Mouse (Mus musculus): ENCODE results near the gene Cdc26. TPM values are rescaled to one million over a fixed set of nuclear protein-coding genes. Genes with fewer than 3 reads are reported as not detected.

The Cdc26 gene
- polyA plus RNA-seq, 1 experiment: 54.3 TPM

DNA sequence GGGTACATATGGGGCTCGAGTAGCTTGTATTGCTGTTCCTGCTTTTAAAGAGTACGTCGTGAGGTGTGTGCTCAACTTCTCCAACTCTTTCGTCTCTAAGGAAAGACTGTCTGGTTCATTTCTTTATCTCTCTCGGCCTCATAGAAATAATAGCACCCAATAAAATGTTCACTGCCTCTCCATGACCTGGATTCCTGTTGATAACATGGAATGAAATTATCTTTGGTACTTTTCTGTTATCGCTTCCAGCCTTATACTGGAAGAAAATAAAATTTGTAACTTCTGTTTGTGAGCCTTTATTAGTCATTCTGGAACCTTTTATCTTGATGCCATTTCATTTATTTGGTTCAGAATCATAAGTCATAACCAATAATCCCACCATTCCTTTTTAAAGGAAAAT lies 25.2 kb downstream of the Cdc26 start:
- Histone ChIP-seq H3K4me1 (replicated peaks; ENCODE audit: control insufficient read depth, insufficient read depth, low read length) (no peaks in the 10 kb centered on the region), H3K36me3 (ENCODE audit: control insufficient read depth, insufficient read depth, low read length) (no peaks in the 10 kb centered on the region), H3K4me3 (ENCODE audit: control insufficient read depth, insufficient read depth, low read length) (no peak overlapping the region), H3K27ac (ENCODE audit: control insufficient read depth, insufficient read depth, low read length) (no peak overlapping the region), H3K27me3 (ENCODE audit: control insufficient read depth, insufficient read depth, low read length) (no peaks in the 10 kb centered on the region)
- DNase-seq: no peak
- 94% methylated on average over 6 of the region's 6 CpGs for WGBS
- no peak for TF ChIP-seq POLR2A (IDR thresholded peaks at IDR 0.05; ENCODE audit: control insufficient read depth, extremely low read depth, insufficient read depth, low read length, poor library complexity)
- TF ChIP-seq CTCF (IDR thresholded peaks at IDR 0.05; ENCODE audit: borderline replicate concordance, control insufficient read depth, extremely low read depth, insufficient read depth, low read length, poor library complexity): no peak

DNA sequence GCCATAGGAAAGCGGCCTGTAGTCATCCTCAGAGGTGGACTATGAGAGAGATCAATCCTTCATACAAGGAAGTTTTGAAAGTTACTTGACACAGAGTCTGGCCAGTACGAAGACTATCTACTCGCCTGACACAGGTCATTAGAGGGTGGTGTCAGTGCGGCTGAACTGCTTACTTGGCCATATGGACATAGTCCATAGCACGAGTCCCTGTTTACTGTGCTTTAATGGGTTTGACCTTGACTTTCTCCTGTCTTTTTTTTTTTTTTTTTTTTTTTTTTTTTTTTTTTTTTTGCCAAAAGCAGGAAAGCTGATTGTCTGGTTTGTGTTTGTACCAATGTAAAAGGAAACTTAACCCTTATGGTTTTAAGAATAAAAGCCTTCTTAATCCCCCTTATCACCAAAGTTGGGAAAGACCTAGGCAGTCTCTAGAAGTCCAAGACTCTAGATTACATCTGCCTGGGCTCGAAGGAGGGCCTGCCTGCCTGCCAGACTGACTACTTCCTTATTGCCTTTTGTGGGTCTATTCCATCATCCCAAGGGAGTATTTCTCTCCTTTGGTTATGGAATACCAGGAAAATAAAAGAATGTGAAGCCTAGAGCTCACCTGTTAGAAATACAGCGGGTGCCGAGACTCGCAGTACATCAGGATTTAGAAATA lies 28.6 kb downstream of the Cdc26 start:
- no peak overlapping the region for H3K4me3 ChIP-seq (ENCODE audit: control insufficient read depth, insufficient read depth, low read length)
- H3K27me3 ChIP-seq (ENCODE audit: control insufficient read depth, insufficient read depth, low read length): no peaks in the 10 kb centered on the region
- H3K36me3 ChIP-seq (ENCODE audit: control insufficient read depth, insufficient read depth, low read length): no peaks in the 10 kb centered on the region
- H3K4me1 ChIP-seq (replicated peaks; ENCODE audit: control insufficient read depth, insufficient read depth, low read length): no peaks in the 10 kb centered on the region
- WGBS: 94% methylated on average over 9 of the region's 9 CpGs
- no peak overlapping the region for H3K27ac ChIP-seq (ENCODE audit: control insufficient read depth, insufficient read depth, low read length)
- no peak for DNase-seq
- no peak for TF ChIP-seq POLR2A (IDR thresholded peaks at IDR 0.05; ENCODE audit: control insufficient read depth, extremely low read depth, insufficient read depth, low read length, poor library complexity)
- no peak for TF ChIP-seq CTCF (IDR thresholded peaks at IDR 0.05; ENCODE audit: borderline replicate concordance, control insufficient read depth, extremely low read depth, insufficient read depth, low read length, poor library complexity)

DNA sequence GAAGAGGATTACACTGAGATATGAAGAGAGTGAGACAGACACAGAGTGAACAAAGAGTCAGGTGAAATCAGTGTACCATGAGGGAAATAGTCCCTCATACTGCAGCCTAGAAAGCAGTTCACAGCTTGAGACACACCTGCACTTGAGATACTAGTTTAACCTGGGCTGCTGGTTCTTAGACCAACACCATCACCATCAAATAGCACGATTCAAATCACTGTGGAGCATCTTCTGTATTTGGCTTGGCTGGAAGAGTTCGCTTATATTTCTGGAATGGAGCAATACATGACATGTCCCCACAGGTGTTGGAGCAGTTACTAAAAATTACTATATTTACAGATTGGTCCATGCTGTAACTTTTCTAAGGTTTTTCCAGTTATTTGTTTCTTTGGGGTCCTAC lies 32.3 kb downstream of the Cdc26 start:
- no peak for TF ChIP-seq POLR2A (IDR thresholded peaks at IDR 0.05; ENCODE audit: control insufficient read depth, extremely low read depth, insufficient read depth, low read length, poor library complexity)
- no peak for TF ChIP-seq CTCF (IDR thresholded peaks at IDR 0.05; ENCODE audit: borderline replicate concordance, control insufficient read depth, extremely low read depth, insufficient read depth, low read length, poor library complexity)
- DNase-seq: no peak
- no peaks in the 10 kb centered on the region for H3K4me1 ChIP-seq (replicated peaks; ENCODE audit: control insufficient read depth, insufficient read depth, low read length)
- no peak overlapping the region for H3K4me3 ChIP-seq (ENCODE audit: control insufficient read depth, insufficient read depth, low read length)
- H3K36me3 ChIP-seq (ENCODE audit: control insufficient read depth, insufficient read depth, low read length): no peaks in the 10 kb centered on the region
- no peak overlapping the region for H3K27ac ChIP-seq (ENCODE audit: control insufficient read depth, insufficient read depth, low read length)
- no peaks in the 10 kb centered on the region for H3K27me3 ChIP-seq (ENCODE audit: control insufficient read depth, insufficient read depth, low read length)
- WGBS: 95% methylated on average over 2 of the region's 2 CpGs

DNA sequence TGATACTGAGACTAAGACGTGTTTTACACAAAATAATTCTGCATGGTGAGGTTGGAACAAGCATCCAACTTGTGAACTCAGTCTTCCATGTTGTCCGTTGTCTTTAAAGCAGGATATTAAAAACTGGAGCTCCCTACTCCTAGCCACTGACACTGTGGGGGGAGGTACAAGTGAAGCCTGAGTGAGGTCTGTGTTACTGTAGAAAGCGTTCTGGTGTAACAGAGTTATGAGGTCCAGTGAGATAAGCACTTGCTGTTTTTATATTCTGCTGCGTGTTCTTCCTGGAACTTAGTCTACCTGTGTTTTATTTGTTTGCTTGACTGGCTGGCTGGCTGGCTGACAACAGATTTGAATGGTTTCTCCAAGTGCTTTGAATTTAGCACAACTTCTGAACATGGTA lies 34.1 kb downstream of the Cdc26 start:
- no peak for TF ChIP-seq CTCF (IDR thresholded peaks at IDR 0.05; ENCODE audit: borderline replicate concordance, control insufficient read depth, extremely low read depth, insufficient read depth, low read length, poor library complexity)
- Histone ChIP-seq H3K4me1 (replicated peaks; ENCODE audit: control insufficient read depth, insufficient read depth, low read length) (no peaks in the 10 kb centered on the region), H3K36me3 (ENCODE audit: control insufficient read depth, insufficient read depth, low read length) (no peaks in the 10 kb centered on the region), H3K27ac (ENCODE audit: control insufficient read depth, insufficient read depth, low read length) (no peak overlapping the region), H3K27me3 (ENCODE audit: control insufficient read depth, insufficient read depth, low read length) (no peaks in the 10 kb centered on the region), H3K4me3 (ENCODE audit: control insufficient read depth, insufficient read depth, low read length) (no peak overlapping the region)
- DNase-seq: no peak
- 93% methylated on average over 4 of the region's 4 CpGs for WGBS

DNA sequence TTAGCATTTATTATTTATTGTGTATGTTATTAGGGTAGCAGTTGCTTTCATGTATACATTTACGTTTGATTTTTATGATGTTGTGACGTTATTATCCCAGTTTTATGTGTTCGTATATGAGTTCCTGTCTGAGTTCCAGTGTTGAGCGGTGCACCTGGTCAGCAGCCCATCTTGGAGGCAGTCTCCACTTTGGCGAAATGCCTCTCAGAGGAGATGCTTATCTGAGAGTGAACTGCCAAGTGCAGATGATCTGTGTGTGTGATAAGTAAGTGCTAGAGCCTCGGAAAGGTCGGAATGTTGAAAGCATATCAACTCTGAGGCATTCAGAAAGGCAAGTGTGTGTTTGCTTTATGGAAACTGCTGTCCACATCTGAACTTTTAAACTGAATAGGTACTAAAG lies 34.8 kb downstream of the Cdc26 start:
- Histone ChIP-seq H3K27ac (ENCODE audit: control insufficient read depth, insufficient read depth, low read length) (no peak overlapping the region), H3K27me3 (ENCODE audit: control insufficient read depth, insufficient read depth, low read length) (no peaks in the 10 kb centered on the region), H3K36me3 (ENCODE audit: control insufficient read depth, insufficient read depth, low read length) (no peaks in the 10 kb centered on the region), H3K4me1 (replicated peaks; ENCODE audit: control insufficient read depth, insufficient read depth, low read length) (no peaks in the 10 kb centered on the region), H3K4me3 (ENCODE audit: control insufficient read depth, insufficient read depth, low read length) (no peak overlapping the region)
- no peak for DNase-seq
- 91% methylated on average over 7 of the region's 7 CpGs for WGBS
- TF ChIP-seq POLR2A (IDR thresholded peaks at IDR 0.05; ENCODE audit: control insufficient read depth, extremely low read depth, insufficient read depth, low read length, poor library complexity) (no peak), CTCF (IDR thresholded peaks at IDR 0.05; ENCODE audit: borderline replicate concordance, control insufficient read depth, extremely low read depth, insufficient read depth, low read length, poor library complexity) (no peak)

DNA sequence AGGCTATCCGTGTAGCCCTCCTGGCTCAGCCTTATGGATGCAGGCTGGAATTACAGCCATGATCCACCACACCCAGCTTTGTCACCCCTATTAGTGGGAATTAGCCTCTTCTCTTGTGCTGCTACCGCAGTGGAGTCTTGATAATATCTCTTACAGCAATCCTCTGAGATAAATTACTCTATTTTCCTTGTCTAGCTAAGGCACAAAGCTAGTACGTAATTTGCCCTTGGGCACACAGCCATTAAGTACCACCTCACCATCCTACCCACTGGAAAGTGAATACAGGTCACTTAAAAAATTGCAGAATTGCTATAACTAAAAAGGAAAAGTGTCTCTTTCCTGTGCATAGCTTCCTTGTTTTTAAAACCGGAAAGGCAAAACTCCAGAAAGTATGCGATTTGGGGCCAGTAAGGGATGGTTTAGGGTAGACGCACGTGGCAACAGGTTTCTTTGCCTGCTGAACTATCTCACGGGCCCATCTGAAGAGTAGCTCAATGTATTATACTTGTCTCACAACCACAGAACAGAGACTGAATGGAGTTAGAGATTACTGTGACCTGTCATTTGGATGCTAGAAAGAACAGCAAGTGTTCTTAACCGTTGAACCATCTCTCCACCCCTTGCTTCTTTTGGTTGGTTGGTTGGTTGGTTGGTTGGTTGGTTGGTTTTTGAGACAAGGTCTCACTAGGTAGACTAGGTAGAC lies 35.5 kb downstream of the Cdc26 start:
- Histone ChIP-seq H3K27ac (ENCODE audit: control insufficient read depth, insufficient read depth, low read length) (no peak overlapping the region), H3K4me3 (ENCODE audit: control insufficient read depth, insufficient read depth, low read length) (no peak overlapping the region), H3K4me1 (replicated peaks; ENCODE audit: control insufficient read depth, insufficient read depth, low read length) (no peaks in the 10 kb centered on the region), H3K27me3 (ENCODE audit: control insufficient read depth, insufficient read depth, low read length) (no peaks in the 10 kb centered on the region), H3K36me3 (ENCODE audit: control insufficient read depth, insufficient read depth, low read length) (no peaks in the 10 kb centered on the region)
- no peak for DNase-seq
- TF ChIP-seq CTCF (IDR thresholded peaks at IDR 0.05; ENCODE audit: borderline replicate concordance, control insufficient read depth, extremely low read depth, insufficient read depth, low read length, poor library complexity) (no peak), POLR2A (IDR thresholded peaks at IDR 0.05; ENCODE audit: control insufficient read depth, extremely low read depth, insufficient read depth, low read length, poor library complexity) (no peak)
- WGBS: 91% methylated on average over 9 of the region's 9 CpGs

Data from thymus, adult 2 months (tissue).